Mouse (Mus musculus): ENCODE results near the gene Mertk. TPM values are rescaled to one million over a fixed set of nuclear protein-coding genes. Genes with fewer than 3 reads are reported as not detected.

The Mertk gene
- polyA plus RNA-seq, 1 experiment from 2014 or later: 3.0 TPM

- no peak overlapping the region for H3K4me3 ChIP-seq (ENCODE audit: low read depth, low read length)
- no peaks in the 10 kb centered on the region for H3K36me3 ChIP-seq (ENCODE audit: control insufficient read depth, insufficient read depth, low read length)
- no peaks in the 10 kb centered on the region for H3K9me3 ChIP-seq (ENCODE audit: control insufficient read depth, low read length)
- 90% methylated on average over 11 of the region's 11 CpGs for WGBS
- ATAC-seq (ENCODE audit: low FRiP score): no peak
- no peaks in the 10 kb centered on the region for H3K27me3 ChIP-seq (ENCODE audit: control insufficient read depth, insufficient read depth, low read length)
- no peak for DNase-seq (ENCODE audit: low spot score, missing footprints)
- no peak overlapping the region for H3K4me2 ChIP-seq
- H3K9ac ChIP-seq (ENCODE audit: low read length): no peak overlapping the region
- peaks cover 5% of the 10 kb centered on the region for H3K4me1 ChIP-seq (ENCODE audit: control insufficient read depth, insufficient read depth, low read length)
- H3K27ac ChIP-seq (ENCODE audit: low read depth, low read length): no peak overlapping the region
Measured at GRCm38 (mm10) chr2:128790875-128791614, 92.3 kb downstream of the Mertk start.

GRCm38 (mm10) chr2:128793958-128794357 is 95.2 kb downstream of the Mertk start:
- H3K9ac ChIP-seq (ENCODE audit: low read length): no peak overlapping the region
- no peak overlapping the region for H3K4me3 ChIP-seq (ENCODE audit: low read depth, low read length)
- no peak for ATAC-seq (ENCODE audit: low FRiP score)
- 79% methylated on average over 6 of the region's 6 CpGs for WGBS
- no peak for DNase-seq (ENCODE audit: low spot score, missing footprints)
- H3K4me2 ChIP-seq: no peak overlapping the region
- no peaks in the 10 kb centered on the region for H3K36me3 ChIP-seq (ENCODE audit: control insufficient read depth, insufficient read depth, low read length)
- no peaks in the 10 kb centered on the region for H3K27me3 ChIP-seq (ENCODE audit: control insufficient read depth, insufficient read depth, low read length)
- no peak overlapping the region for H3K27ac ChIP-seq (ENCODE audit: low read depth, low read length)
- no peaks in the 10 kb centered on the region for H3K9me3 ChIP-seq (ENCODE audit: control insufficient read depth, low read length)
- no peaks in the 10 kb centered on the region for H3K4me1 ChIP-seq (ENCODE audit: control insufficient read depth, insufficient read depth, low read length)

- H3K9me3 ChIP-seq (ENCODE audit: control insufficient read depth, low read length): no peaks in the 10 kb centered on the region
- no peaks in the 10 kb centered on the region for H3K27me3 ChIP-seq (ENCODE audit: control insufficient read depth, insufficient read depth, low read length)
- ATAC-seq (ENCODE audit: low FRiP score) (no peak), DNase-seq (ENCODE audit: low spot score, missing footprints) (no peak)
- H3K36me3 ChIP-seq (ENCODE audit: control insufficient read depth, insufficient read depth, low read length): no peaks in the 10 kb centered on the region
- no peak overlapping the region for H3K4me2 ChIP-seq
- H3K9ac ChIP-seq (ENCODE audit: low read length): no peak overlapping the region
- H3K27ac ChIP-seq (ENCODE audit: low read depth, low read length): no peak overlapping the region
- no peak overlapping the region for H3K4me3 ChIP-seq (ENCODE audit: low read depth, low read length)
- H3K4me1 ChIP-seq (ENCODE audit: control insufficient read depth, insufficient read depth, low read length): no peaks in the 10 kb centered on the region
- WGBS: 80% methylated on average over 6 of the region's 6 CpGs
Measured at GRCm38 (mm10) chr2:128796463-128796862, 97.7 kb downstream of the Mertk start.

GRCm38 (mm10) chr2:128803441-128803840 is 104.7 kb downstream of the Mertk start:
- H3K4me1 ChIP-seq (ENCODE audit: control insufficient read depth, insufficient read depth, low read length): no peaks in the 10 kb centered on the region
- H3K4me2 ChIP-seq: no peak overlapping the region
- no peak for DNase-seq (ENCODE audit: low spot score, missing footprints)
- no peak overlapping the region for H3K4me3 ChIP-seq (ENCODE audit: low read depth, low read length)
- no peaks in the 10 kb centered on the region for H3K36me3 ChIP-seq (ENCODE audit: control insufficient read depth, insufficient read depth, low read length)
- 88% methylated on average over 4 of the region's 4 CpGs for WGBS
- no peak overlapping the region for H3K27ac ChIP-seq (ENCODE audit: low read depth, low read length)
- no peak overlapping the region for H3K9ac ChIP-seq (ENCODE audit: low read length)
- no peaks in the 10 kb centered on the region for H3K9me3 ChIP-seq (ENCODE audit: control insufficient read depth, low read length)
- ATAC-seq (ENCODE audit: low FRiP score): no peak
- H3K27me3 ChIP-seq (ENCODE audit: control insufficient read depth, insufficient read depth, low read length): no peaks in the 10 kb centered on the region

- Histone ChIP-seq H3K4me2 (no peak overlapping the region), H3K4me3 (ENCODE audit: low read depth, low read length) (no peak overlapping the region), H3K9ac (ENCODE audit: low read length) (no peak overlapping the region), H3K4me1 (ENCODE audit: control insufficient read depth, insufficient read depth, low read length) (no peaks in the 10 kb centered on the region), H3K27me3 (ENCODE audit: control insufficient read depth, insufficient read depth, low read length) (no peaks in the 10 kb centered on the region), H3K27ac (ENCODE audit: low read depth, low read length) (no peak overlapping the region), H3K9me3 (ENCODE audit: control insufficient read depth, low read length) (no peaks in the 10 kb centered on the region), H3K36me3 (ENCODE audit: control insufficient read depth, insufficient read depth, low read length) (no peaks in the 10 kb centered on the region)
- ATAC-seq (ENCODE audit: low FRiP score) (no peak), DNase-seq (ENCODE audit: low spot score, missing footprints) (no peak)
- 84% methylated on average over 4 of the region's 4 CpGs for WGBS
Measured at GRCm38 (mm10) chr2:128805341-128805740, 106.6 kb downstream of the Mertk start.

DNA sequence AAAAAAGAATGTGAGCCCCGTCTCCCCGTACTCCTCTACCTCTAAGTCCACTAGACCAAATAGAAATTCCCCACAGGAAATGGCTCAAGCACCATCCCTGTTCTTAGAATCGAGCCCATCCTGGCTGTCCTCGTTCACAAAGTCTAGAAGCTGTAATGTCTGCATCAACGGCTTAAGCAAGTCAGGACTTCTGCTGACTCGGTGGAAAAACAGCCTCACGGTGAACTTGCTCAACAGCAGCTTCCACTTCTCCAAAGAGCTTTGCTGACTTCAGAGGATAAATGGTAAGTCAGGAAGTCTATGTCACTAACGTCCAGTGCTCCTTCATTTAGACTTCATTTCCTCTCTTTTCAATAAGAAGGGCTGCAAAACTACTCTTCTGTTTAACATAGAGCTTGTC is 107.8 kb downstream of the Mertk start:
- Histone ChIP-seq H3K4me2 (no peak overlapping the region), H3K27me3 (ENCODE audit: control insufficient read depth, insufficient read depth, low read length) (no peaks in the 10 kb centered on the region), H3K4me3 (ENCODE audit: low read depth, low read length) (no peak overlapping the region), H3K27ac (ENCODE audit: low read depth, low read length) (no peak overlapping the region), H3K9ac (ENCODE audit: low read length) (no peak overlapping the region), H3K9me3 (ENCODE audit: control insufficient read depth, low read length) (no peaks in the 10 kb centered on the region), H3K36me3 (ENCODE audit: control insufficient read depth, insufficient read depth, low read length) (no peaks in the 10 kb centered on the region), H3K4me1 (ENCODE audit: control insufficient read depth, insufficient read depth, low read length) (no peaks in the 10 kb centered on the region)
- ATAC-seq (ENCODE audit: low FRiP score) (no peak), DNase-seq (ENCODE audit: low spot score, missing footprints) (no peak)
- WGBS: 79% methylated on average over 8 of the region's 8 CpGs

- no peak overlapping the region for H3K9ac ChIP-seq (ENCODE audit: low read length)
- no peak for ATAC-seq (ENCODE audit: low FRiP score)
Measured at GRCm38 (mm10) chr2:128812761-128813160, 114.0 kb downstream of the Mertk start.

DNA sequence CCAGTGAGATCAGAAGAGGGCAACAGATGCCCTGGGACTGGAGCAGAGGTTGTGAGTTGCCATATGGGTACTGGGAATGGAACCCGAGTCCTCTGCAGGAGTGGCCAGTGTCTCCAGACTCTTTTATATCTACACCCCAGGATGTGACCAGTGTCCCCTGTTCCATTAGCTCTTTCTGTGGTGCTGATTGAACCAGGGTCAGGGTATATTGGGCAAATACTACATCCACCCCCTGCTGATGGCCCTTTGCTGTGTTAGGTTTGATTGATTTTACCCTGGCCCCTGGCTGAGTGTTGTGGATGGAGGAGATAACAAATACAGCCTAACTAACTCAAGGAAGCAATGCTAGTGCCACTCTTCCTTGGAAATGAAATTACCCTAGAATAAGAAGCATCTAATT is 117.6 kb downstream of the Mertk start:
- no peak for DNase-seq (ENCODE audit: low spot score, missing footprints)
- ATAC-seq (ENCODE audit: low FRiP score): no peak
- Histone ChIP-seq H3K36me3 (ENCODE audit: control insufficient read depth, insufficient read depth, low read length) (no peaks in the 10 kb centered on the region), H3K9me3 (ENCODE audit: control insufficient read depth, low read length) (no peaks in the 10 kb centered on the region), H3K27ac (ENCODE audit: low read depth, low read length) (no peak overlapping the region), H3K4me1 (ENCODE audit: control insufficient read depth, insufficient read depth, low read length) (peaks cover 4% of the 10 kb centered on the region; the same call in 1 of the 2 replicates), H3K9ac (ENCODE audit: low read length) (no peak overlapping the region), H3K4me3 (ENCODE audit: low read depth, low read length) (no peak overlapping the region), H3K4me2 (no peak overlapping the region), H3K27me3 (ENCODE audit: control insufficient read depth, insufficient read depth, low read length) (no peaks in the 10 kb centered on the region)
- 92% methylated on average over 1 of the region's 1 CpGs for WGBS

More at GRCm38 (mm10) chr2:128812761-128813160, 114.0 kb downstream of the Mertk start:
- WGBS: 45% methylated on average over 2 of the region's 2 CpGs
- DNase-seq (ENCODE audit: low spot score, missing footprints): no peak
- Histone ChIP-seq H3K4me2 (no peak overlapping the region), H3K27me3 (ENCODE audit: control insufficient read depth, insufficient read depth, low read length) (no peaks in the 10 kb centered on the region), H3K4me3 (ENCODE audit: low read depth, low read length) (no peak overlapping the region), H3K9me3 (ENCODE audit: control insufficient read depth, low read length) (no peaks in the 10 kb centered on the region), H3K4me1 (ENCODE audit: control insufficient read depth, insufficient read depth, low read length) (no peaks in the 10 kb centered on the region), H3K27ac (ENCODE audit: low read depth, low read length) (no peak overlapping the region), H3K36me3 (ENCODE audit: control insufficient read depth, insufficient read depth, low read length) (no peaks in the 10 kb centered on the region)

DNA sequence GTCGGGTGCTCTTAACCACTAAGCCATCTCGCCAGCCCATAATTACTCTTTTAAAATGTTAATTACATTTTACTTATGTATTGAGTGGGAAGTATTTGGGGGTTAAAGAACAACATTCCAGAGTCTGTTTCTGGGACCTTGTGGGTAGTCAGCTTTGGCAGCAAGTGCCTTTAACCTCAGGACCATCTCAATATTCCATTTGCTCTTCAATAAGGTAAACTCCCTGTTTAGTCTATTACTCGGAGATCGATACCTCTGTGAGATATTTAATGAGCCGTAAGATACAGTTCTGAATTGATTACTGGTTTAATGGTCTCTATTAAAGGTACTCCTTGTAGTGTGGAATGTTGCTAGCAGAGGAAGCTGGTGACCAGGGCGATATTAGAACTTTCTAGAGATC is 118.2 kb downstream of the Mertk start:
- 55% methylated on average over 6 of the region's 6 CpGs for WGBS
- no peak overlapping the region for H3K27ac ChIP-seq (ENCODE audit: low read depth, low read length)
- ATAC-seq (ENCODE audit: low FRiP score) (no peak), DNase-seq (ENCODE audit: low spot score, missing footprints) (no peak)
- H3K9me3 ChIP-seq (ENCODE audit: control insufficient read depth, low read length): no peaks in the 10 kb centered on the region
- no peak overlapping the region for H3K9ac ChIP-seq (ENCODE audit: low read length)
- H3K4me1 ChIP-seq (ENCODE audit: control insufficient read depth, insufficient read depth, low read length): peaks cover 4% of the 10 kb centered on the region; the same call in 1 of the 2 replicates
- H3K4me3 ChIP-seq (ENCODE audit: low read depth, low read length): no peak overlapping the region
- no peaks in the 10 kb centered on the region for H3K27me3 ChIP-seq (ENCODE audit: control insufficient read depth, insufficient read depth, low read length)
- peak overlapping the region; percentile 65; the same call in 1 of the 2 replicates for H3K4me2 ChIP-seq
- H3K36me3 ChIP-seq (ENCODE audit: control insufficient read depth, insufficient read depth, low read length): no peaks in the 10 kb centered on the region

Data from midbrain, embryonic 11.5 days (tissue).